Mouse (Mus musculus) skeletal muscle tissue, postnatal 0 days (tissue): ENCODE data around the gene Olfr1058. TPM values are rescaled to one million over a fixed set of nuclear protein-coding genes. Genes with fewer than 3 reads are reported as not detected.

Source experiments
- polyA plus RNA-seq: library from polyadenylated mRNA; unstranded; fragments of >200 nt; fragmentation: Nextera tagmentation; extraction: Ambion mirVana; gene quantifications from 2 replicates; pipeline ENCODE4 v1.2.1, GENCODE M21; 2015

Olfr1058 gene
- not detected in 2 replicates for polyA plus RNA-seq

DNA sequence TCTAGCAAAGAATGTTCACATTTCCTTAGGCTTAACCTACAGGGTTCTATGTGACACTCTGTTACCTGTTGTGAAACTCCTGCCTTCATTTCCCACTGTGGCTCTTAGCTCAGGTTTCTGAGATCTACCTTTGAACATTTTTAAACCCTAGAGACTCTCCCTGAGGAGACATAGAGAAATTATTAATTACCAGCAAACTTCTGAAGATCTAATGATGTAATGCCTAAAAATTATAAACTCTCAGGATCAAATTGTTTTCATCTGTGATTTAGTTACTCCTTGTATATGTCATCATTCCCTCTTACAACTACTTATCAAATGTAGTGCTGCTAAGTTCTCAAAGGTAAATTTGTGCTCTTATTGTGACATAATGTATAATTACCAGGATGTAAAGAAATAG is at the start of gene Olfr1058:
Gene Olfr1058 (minus strand): TSS at position 101 of the 400 bp plus-strand sequence.

DNA sequence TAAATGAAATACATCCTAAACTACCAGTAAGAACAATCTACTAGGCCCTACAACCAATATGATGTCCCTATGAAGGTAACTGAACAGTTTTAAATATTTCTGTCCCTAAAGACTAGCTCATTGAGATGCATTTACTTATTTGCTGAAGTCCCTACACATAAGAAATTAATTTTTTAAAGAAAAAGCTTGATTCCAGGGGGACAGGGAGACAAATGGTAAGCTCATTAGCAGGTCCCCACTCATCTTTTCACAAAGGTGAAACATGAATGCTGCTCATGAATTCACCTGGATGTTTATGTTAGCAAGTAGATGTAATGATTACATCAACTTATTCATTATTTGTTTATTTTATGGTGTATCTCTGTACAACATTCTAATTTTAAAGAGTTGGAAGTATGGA is 38.3 kb upstream of the Olfr1058 start, which contains the start of gene Olfr1062:
Gene Olfr1062 (minus strand): TSS at position 101 of the 400 bp plus-strand sequence.

GRCm38 (mm10) chr2:86413950-86414349 is 25.6 kb upstream of the Olfr1058 start, which contains the start of gene Olfr1061:
Gene Olfr1061, minus strand, starts transcription at chr2:86414050.

DNA sequence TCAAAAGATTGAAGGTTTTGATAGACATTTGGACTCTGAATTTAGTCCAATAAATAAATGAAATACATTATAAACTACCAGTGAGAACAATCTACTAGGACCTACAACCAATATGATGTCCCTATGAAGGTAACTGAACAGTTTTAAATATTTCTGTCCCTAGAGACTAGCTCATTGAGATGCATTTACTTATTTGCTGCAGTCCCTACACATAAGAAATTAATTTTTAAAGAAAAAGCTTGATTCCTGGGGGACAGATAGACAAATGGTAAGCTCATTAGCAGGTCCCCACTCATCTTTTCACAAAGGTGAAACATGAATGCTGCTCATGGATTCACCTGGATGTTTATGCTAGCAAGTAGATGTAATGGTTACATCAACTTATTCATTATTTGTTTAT is 10.1 kb downstream of the Olfr1058 start, which contains the start of gene Olfr1057:
Gene Olfr1057 (minus strand): TSS at position 101 of the 400 bp plus-strand sequence.

DNA sequence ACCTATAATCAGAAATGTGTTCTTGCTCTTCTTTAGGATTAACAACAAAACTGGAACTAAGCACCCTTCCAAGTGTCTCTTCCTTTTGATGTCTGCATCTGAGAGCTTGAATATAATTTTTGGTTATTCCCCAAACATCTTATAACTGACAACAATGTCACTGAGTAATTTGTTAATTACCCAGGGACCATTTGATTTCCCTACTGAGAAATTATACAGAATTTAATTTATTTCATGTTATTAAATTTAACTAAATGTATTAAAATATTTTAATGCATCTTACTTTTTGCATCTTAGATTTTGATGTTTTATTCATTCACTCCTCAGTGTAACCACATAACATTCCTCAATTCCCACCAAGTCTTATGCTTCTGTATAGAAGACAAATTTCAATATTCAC is 26.0 kb downstream of the Olfr1058 start, which contains the start of gene Olfr1056:
Gene Olfr1056 (minus strand): TSS at position 101 of the 400 bp plus-strand sequence.

DNA sequence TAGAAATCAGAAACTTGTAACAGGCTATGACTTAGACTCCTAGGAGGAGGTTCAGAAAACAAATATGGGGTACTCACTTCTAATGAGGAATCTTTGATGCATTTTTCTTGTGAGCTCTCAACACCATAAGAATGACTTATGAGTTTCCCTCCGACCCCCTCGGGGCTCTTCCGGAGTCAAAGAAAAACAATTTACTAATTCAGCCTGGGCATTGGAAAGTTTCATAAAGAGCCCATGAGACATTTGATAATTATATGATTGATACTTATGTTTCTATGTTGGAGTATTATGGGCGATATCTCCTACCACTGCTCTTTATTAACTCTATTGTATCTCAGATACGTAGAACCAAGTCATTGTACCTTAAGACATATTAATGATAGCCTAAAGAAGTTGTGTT is 38.2 kb downstream of the Olfr1058 start, which contains the start of gene Olfr1055:
Gene Olfr1055 (minus strand): TSS at position 101 of the 400 bp plus-strand sequence.

DNA sequence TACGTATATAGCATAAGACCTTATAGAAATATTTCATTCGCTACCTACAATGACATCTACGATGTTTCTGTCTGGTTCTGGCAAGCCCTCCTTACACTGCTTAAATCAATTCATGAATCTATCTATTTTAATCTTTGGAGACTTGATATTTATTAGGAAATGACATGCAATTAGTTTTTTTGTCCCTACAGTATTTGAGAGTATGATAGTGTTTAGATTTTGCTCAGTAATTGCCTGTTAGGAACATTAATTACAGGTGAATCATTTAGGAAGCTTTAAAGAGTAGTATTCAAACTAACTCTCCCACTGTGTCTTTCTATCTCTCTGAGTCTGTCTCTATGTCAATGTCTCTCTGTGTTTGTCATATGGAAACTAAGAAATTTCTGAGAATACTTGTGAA is 53.0 kb downstream of the Olfr1058 start, which contains the start of gene Olfr1054:
Gene Olfr1054 (minus strand): TSS at position 101 of the 400 bp plus-strand sequence.

Other genes starting within 250 kb of the Olfr1058 start
- gene Olfr1040, start 241.8 kb downstream of the Olfr1058 start, polyA plus RNA-seq: not detected in 2 replicates
- not detected in 2 replicates for gene Olfr1042, start 226.7 kb downstream of the Olfr1058 start, polyA plus RNA-seq
- not detected in 2 replicates for gene Olfr1043, start 221.0 kb downstream of the Olfr1058 start, polyA plus RNA-seq
- gene Olfr1044, start 210.7 kb downstream of the Olfr1058 start, polyA plus RNA-seq: not detected in 2 replicates
- gene Olfr52, start 202.9 kb downstream of the Olfr1058 start, polyA plus RNA-seq: not detected in 2 replicates
- not detected in 2 replicates for gene Olfr1045, start 185.6 kb downstream of the Olfr1058 start, polyA plus RNA-seq
- gene Olfr1046, start 169.2 kb downstream of the Olfr1058 start, polyA plus RNA-seq: not detected in 2 replicates
- gene Olfr1047, start 157.2 kb downstream of the Olfr1058 start, polyA plus RNA-seq: not detected in 2 replicates
- gene Olfr1048, start 148.3 kb downstream of the Olfr1058 start, polyA plus RNA-seq: not detected in 2 replicates
- not detected in 2 replicates for gene Olfr1049, start 130.2 kb downstream of the Olfr1058 start, polyA plus RNA-seq
- gene Olfr1051, start 109.5 kb downstream of the Olfr1058 start, polyA plus RNA-seq: not detected in 2 replicates
- not detected in 2 replicates for gene Olfr1052, start 96.1 kb downstream of the Olfr1058 start, polyA plus RNA-seq
- not detected in 2 replicates for gene Olfr1053, start 73.3 kb downstream of the Olfr1058 start, polyA plus RNA-seq
- not detected in 2 replicates for gene Olfr1054, start 53.1 kb downstream of the Olfr1058 start, polyA plus RNA-seq
- gene Olfr1055, start 38.3 kb downstream of the Olfr1058 start, polyA plus RNA-seq: not detected in 2 replicates
- not detected in 2 replicates for gene Olfr1056, start 26.1 kb downstream of the Olfr1058 start, polyA plus RNA-seq
- not detected in 2 replicates for gene Olfr1057, start 10.2 kb downstream of the Olfr1058 start, polyA plus RNA-seq
- gene Olfr1061, start 25.5 kb upstream of the Olfr1058 start, polyA plus RNA-seq: not detected in 2 replicates
- gene Olfr1062, start 38.2 kb upstream of the Olfr1058 start, polyA plus RNA-seq: not detected in 2 replicates
- not detected in 2 replicates for gene Olfr1065, start 62.0 kb upstream of the Olfr1058 start, polyA plus RNA-seq
- gene Olfr1066, start 67.7 kb upstream of the Olfr1058 start, polyA plus RNA-seq: not detected in 2 replicates
- gene Olfr228, start 98.8 kb upstream of the Olfr1058 start, polyA plus RNA-seq: not detected in 2 replicates
- gene Olfr1076, start 119.9 kb upstream of the Olfr1058 start, polyA plus RNA-seq: not detected in 2 replicates
- gene Olfr1079, start 153.9 kb upstream of the Olfr1058 start, polyA plus RNA-seq: not detected in 2 replicates
- gene Olfr1080, start 169.7 kb upstream of the Olfr1058 start, polyA plus RNA-seq: not detected in 2 replicates
- gene Olfr1082, start 210.4 kb upstream of the Olfr1058 start, polyA plus RNA-seq: not detected in 2 replicates